Mouse (Mus musculus) effector memory CD4-positive, alpha-beta T cell, adult 5 months (primary cell): ENCODE results near the gene Ran. TPM values are rescaled to one million over a fixed set of nuclear protein-coding genes. Genes with fewer than 3 reads are reported as not detected.

Experiments
- polyA plus RNA-seq: library from polyadenylated mRNA; unstranded; fragments of 100-300 nt; shearing (Covaris generic); gene quantifications from one replicate; pipeline ENCODE4 v1.2.1, GENCODE M21; 2017

The Ran gene
- polyA plus RNA-seq: 149 TPM

GRCm38 (mm10) chr5:129019497-129020299 lies at the start of gene Ran:
Gene Ran, plus strand, starts transcription at chr5:129020069.

DNA sequence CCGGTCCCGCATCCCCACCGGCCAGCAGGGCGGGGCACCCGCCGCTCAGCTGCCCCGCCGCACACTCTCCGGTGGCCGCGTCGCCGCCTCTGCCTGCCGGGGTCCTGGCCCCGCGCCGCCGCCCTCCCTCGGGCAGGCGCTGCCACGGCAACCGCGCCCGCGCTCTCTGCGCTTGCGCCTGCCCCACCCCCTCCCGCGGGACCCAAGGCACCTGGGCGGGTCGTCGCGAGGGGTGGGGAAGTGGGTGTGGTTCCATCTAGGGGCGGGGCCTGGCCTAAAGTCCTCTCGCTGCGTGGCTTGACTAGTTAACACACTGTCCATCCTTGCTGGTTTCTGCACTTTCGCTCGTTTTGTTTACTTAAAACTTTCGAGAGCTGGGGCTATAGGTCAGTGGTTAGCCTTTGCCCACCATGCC lies 11.4 kb upstream of the Ran start, which contains the start of gene Stx2:
Gene Stx2 (minus strand): TSS at position 163 of the 415 bp plus-strand sequence.

Other genes with a start within 250 kb of the Ran start
- not detected for gene Rimbp2, start 66.6 kb upstream of the Ran start, polyA plus RNA-seq
- 4.4 TPM for gene Stx2, start 11.5 kb upstream of the Ran start, polyA plus RNA-seq
- gene Adgrd1, start 76.7 kb downstream of the Ran start, polyA plus RNA-seq: 0.24 TPM